Mouse (Mus musculus) liver, adult 10 weeks (tissue): Measurements from ENCODE around the gene Cfap57. TPM values are rescaled to one million over a fixed set of nuclear protein-coding genes. Genes with fewer than 3 reads are reported as not detected.

Experiments
- polyA plus RNA-seq: library from polyadenylated mRNA; stranded (reverse); fragments of 350-450 nt; fragmentation: Illumina TruSeq; extraction: RNeasy Lipid Tissue Mini Kit (QIAGEN cat#74804); gene quantifications from one replicate; pipeline ENCODE4 v1.2.3, GENCODE M21; 2014; ENCODE audit warnings: low read depth, low replicate concordance

Cfap57 gene
- polyA plus RNA-seq = not detected

GRCm38 (mm10) chr4:118620279-118620966 lies at the start of gene Cfap57, which contains the start of gene Ebna1bp2:
TSS of gene Cfap57 (minus strand) at chr4:118620777.
TSS of gene Ebna1bp2 (plus strand) at chr4:118620799.

GRCm38 (mm10) chr4:118658652-118659051 lies 38.1 kb upstream of the Cfap57 start, which contains the start of gene Olfr62:
TSS of gene Olfr62 (plus strand) at chr4:118658952.

GRCm38 (mm10) chr4:118543592-118544260 lies 76.9 kb downstream of the Cfap57 start, which contains the start of gene Tmem125:
TSS of gene Tmem125 (minus strand) at chr4:118544044.

GRCm38 (mm10) chr4:118526408-118527334 lies 93.9 kb downstream of the Cfap57 start, which contains the start of gene 2610528J11Rik:
TSS of gene 2610528J11Rik (plus strand) at chr4:118526999.

Other genes starting within 250 kb of the Cfap57 start
- gene Szt2, start 211.5 kb downstream of the Cfap57 start, polyA plus RNA-seq = 0.74 TPM
- gene Med8, start 211.4 kb downstream of the Cfap57 start, polyA plus RNA-seq = 49.0 TPM
- 21.7 TPM for gene Elovl1, start 192.7 kb downstream of the Cfap57 start, polyA plus RNA-seq
- not detected for gene Cdc20, start 183.4 kb downstream of the Cfap57 start, polyA plus RNA-seq
- not detected for gene Mpl, start 163.3 kb downstream of the Cfap57 start, polyA plus RNA-seq
- gene Tie1, start 130.7 kb downstream of the Cfap57 start, polyA plus RNA-seq = 0.90 TPM
- 8.2 TPM for gene 2610528J11Rik, start 93.8 kb downstream of the Cfap57 start, polyA plus RNA-seq
- gene Tmem125, start 76.7 kb downstream of the Cfap57 start, polyA plus RNA-seq = 1.8 TPM
- gene Ebna1bp2, start within 50 bp of the Cfap57 start, polyA plus RNA-seq = 13.0 TPM
- gene Olfr62, start 38.2 kb upstream of the Cfap57 start, polyA plus RNA-seq = not detected
- not detected for gene Olfr1342, start 72.0 kb upstream of the Cfap57 start, polyA plus RNA-seq
- not detected for gene Olfr1341, start 82.7 kb upstream of the Cfap57 start, polyA plus RNA-seq
- not detected for gene Olfr1340, start 99.4 kb upstream of the Cfap57 start, polyA plus RNA-seq
- not detected for gene Olfr1339, start 111.4 kb upstream of the Cfap57 start, polyA plus RNA-seq
- not detected for gene Olfr1338, start 138.0 kb upstream of the Cfap57 start, polyA plus RNA-seq
- gene Olfr1337, start 161.8 kb upstream of the Cfap57 start, polyA plus RNA-seq = not detected
- not detected for gene Olfr1335, start 189.2 kb upstream of the Cfap57 start, polyA plus RNA-seq
- not detected for gene Olfr1333, start 215.5 kb upstream of the Cfap57 start, polyA plus RNA-seq
- gene Olfr1331, start 243.9 kb upstream of the Cfap57 start, polyA plus RNA-seq = not detected